Mouse (Mus musculus): ENCODE data around the gene Ipo9. TPM values are rescaled to one million over a fixed set of nuclear protein-coding genes. Genes with fewer than 3 reads are reported as not detected.

The Ipo9 gene
- polyA plus RNA-seq, 1 experiment from 2014 or later: 154 TPM

DNA sequence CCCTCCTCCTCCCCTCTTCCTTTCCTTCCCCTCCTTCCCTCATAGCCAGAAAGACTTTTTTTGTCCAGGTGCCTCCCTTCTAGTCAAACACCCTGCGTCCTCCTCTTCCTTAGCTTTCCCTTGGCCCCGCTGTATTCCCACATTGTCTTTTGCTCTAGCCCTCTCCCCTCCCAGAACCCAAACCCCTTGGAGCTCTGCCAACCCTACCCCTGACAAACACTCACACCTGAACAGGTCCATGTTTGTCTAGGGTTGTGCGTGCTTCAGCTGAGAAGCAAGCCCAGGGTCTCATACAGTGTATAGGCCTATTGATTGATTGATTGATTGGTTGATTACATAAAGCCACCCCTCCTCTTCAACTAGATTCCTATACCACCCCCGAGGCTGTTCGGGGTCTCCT, 60.9 kb downstream of the Ipo9 start:
- Histone ChIP-seq H3K4me2 (replicated peaks; ENCODE audit: low read depth, low read length) (no peak overlapping the region), H3K36me3 (ENCODE audit: control insufficient read depth, insufficient read depth, low read length) (no peaks in the 10 kb centered on the region), H3K27ac (ENCODE audit: low read length) (no peak overlapping the region), H3K9ac (replicated peaks; ENCODE audit: low read depth, low read length) (no peak overlapping the region), H3K9me3 (ENCODE audit: control insufficient read depth, low read depth, low read length) (no peaks in the 10 kb centered on the region), H3K27me3 (ENCODE audit: control insufficient read depth, insufficient read depth, low read length) (no peaks in the 10 kb centered on the region), H3K4me1 (ENCODE audit: control insufficient read depth, insufficient read depth, low read length) (peaks cover 16% of the 10 kb centered on the region; the same call in 1 of the 2 replicates), H3K4me3 (ENCODE audit: low read depth, low read length) (no peak overlapping the region)
- no peak for ATAC-seq (ENCODE audit: insufficient number of reproducible peaks, insufficient read depth, low FRiP score, low read depth)
- 61% methylated on average over 5 of the region's 5 CpGs for WGBS

DNA sequence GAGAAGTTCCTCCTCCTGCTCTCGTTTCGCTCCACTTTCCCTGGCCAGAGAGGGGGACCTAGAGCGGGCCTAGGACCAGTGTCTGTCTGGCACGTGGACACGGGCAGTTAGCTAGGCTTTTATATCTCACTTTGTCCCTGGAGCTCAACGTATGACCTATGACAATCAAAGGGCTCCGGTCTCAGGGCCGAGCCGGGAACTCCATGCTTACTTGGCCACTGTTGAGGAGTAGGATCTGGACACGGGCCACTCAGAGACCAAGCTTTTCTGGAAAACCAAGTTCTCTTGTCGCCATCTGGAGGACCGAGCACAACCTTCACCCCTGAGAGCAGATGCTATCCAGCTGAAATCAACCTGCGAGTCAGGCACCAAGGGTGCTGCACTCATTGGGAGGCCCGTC, 61.3 kb downstream of the Ipo9 start:
- Histone ChIP-seq H3K4me1 (ENCODE audit: control insufficient read depth, insufficient read depth, low read length) (peaks cover 14% of the 10 kb centered on the region; the same call in 1 of the 2 replicates), H3K9me3 (ENCODE audit: control insufficient read depth, low read depth, low read length) (no peaks in the 10 kb centered on the region), H3K9ac (replicated peaks; ENCODE audit: low read depth, low read length) (0 out of 2 replicates have a peak overlapping the region, but pooled peaks have one; percentile 2), H3K4me3 (ENCODE audit: low read depth, low read length) (peak overlapping the region; percentile 31; the same call in 1 of the 2 replicates), H3K36me3 (ENCODE audit: control insufficient read depth, insufficient read depth, low read length) (no peaks in the 10 kb centered on the region), H3K4me2 (replicated peaks; ENCODE audit: low read depth, low read length) (peak overlapping the region; percentile 76), H3K27me3 (ENCODE audit: control insufficient read depth, insufficient read depth, low read length) (no peaks in the 10 kb centered on the region), H3K27ac (ENCODE audit: low read length) (no peak overlapping the region)
- WGBS: 11% methylated on average over 14 of the region's 14 CpGs
- ATAC-seq (ENCODE audit: insufficient number of reproducible peaks, insufficient read depth, low FRiP score, low read depth): peak; percentile 57; the same call in 1 of the 2 replicates

DNA sequence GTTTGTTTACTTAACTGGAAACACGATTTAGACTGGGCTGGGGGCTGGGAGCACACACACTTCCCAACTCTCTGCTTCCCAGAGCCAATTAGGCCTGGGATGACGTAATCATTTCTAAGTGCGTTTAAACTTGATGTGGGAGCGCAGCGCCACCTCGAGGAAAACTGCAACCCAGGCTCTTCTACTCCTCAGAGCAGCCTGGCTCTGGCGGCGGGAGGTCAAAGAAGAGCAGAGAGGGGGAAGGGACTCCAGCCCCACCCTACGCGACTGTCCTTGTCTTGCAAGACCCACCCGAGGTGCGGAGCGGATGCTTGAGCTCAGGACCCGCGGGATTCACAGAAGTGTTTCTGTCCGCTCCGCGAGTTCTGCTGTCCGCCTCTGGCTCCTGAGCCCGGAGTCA, 62.1 kb downstream of the Ipo9 start:
- Histone ChIP-seq H3K27ac (ENCODE audit: low read length) (no peak overlapping the region), H3K4me1 (ENCODE audit: control insufficient read depth, insufficient read depth, low read length) (0 out of 2 replicates have a peak, but pooled peaks cover 12% of the 10 kb centered on the region), H3K4me2 (replicated peaks; ENCODE audit: low read depth, low read length) (peak overlapping the region; percentile 76), H3K36me3 (ENCODE audit: control insufficient read depth, insufficient read depth, low read length) (no peaks in the 10 kb centered on the region), H3K27me3 (ENCODE audit: control insufficient read depth, insufficient read depth, low read length) (no peaks in the 10 kb centered on the region), H3K9me3 (ENCODE audit: control insufficient read depth, low read depth, low read length) (no peaks in the 10 kb centered on the region), H3K9ac (replicated peaks; ENCODE audit: low read depth, low read length) (0 out of 2 replicates have a peak overlapping the region, but pooled peaks have one; percentile 2), H3K4me3 (ENCODE audit: low read depth, low read length) (peak overlapping the region; percentile 31)
- ATAC-seq (ENCODE audit: insufficient number of reproducible peaks, insufficient read depth, low FRiP score, low read depth): peak; percentile 60
- WGBS: under 1% methylated on average over 20 of the region's 20 CpGs

DNA sequence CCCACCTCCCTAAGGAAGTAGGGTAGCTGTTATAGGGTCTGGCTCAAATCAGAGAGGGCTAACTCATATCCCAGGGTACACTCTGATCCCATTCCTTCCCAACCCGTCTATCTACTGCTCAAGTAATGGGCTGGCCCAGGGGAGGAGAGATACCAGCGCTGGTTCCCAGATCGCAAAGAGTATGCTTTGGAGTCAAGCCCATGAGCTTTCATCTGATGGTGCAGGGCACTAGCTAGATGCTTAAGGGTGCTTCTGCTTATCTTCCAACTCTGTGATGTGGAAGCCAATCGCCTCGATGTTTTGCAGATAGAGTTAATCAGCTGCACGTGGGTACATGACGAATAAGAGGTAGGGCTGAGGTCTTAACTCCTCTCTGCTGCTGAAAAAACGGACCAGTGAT, 62.7 kb downstream of the Ipo9 start:
- no peak overlapping the region for H3K4me3 ChIP-seq (ENCODE audit: low read depth, low read length)
- no peak for ATAC-seq (ENCODE audit: insufficient number of reproducible peaks, insufficient read depth, low FRiP score, low read depth)
- H3K36me3 ChIP-seq (ENCODE audit: control insufficient read depth, insufficient read depth, low read length): no peaks in the 10 kb centered on the region
- H3K27ac ChIP-seq (ENCODE audit: low read length): no peak overlapping the region
- H3K9ac ChIP-seq (replicated peaks; ENCODE audit: low read depth, low read length): no peak overlapping the region
- 67% methylated on average over 8 of the region's 8 CpGs for WGBS
- no peak overlapping the region for H3K4me2 ChIP-seq (replicated peaks; ENCODE audit: low read depth, low read length)
- no peaks in the 10 kb centered on the region for H3K9me3 ChIP-seq (ENCODE audit: control insufficient read depth, low read depth, low read length)
- H3K27me3 ChIP-seq (ENCODE audit: control insufficient read depth, insufficient read depth, low read length): no peaks in the 10 kb centered on the region
- H3K4me1 ChIP-seq (ENCODE audit: control insufficient read depth, insufficient read depth, low read length): 0 out of 2 replicates have a peak, but pooled peaks cover 8% of the 10 kb centered on the region

DNA sequence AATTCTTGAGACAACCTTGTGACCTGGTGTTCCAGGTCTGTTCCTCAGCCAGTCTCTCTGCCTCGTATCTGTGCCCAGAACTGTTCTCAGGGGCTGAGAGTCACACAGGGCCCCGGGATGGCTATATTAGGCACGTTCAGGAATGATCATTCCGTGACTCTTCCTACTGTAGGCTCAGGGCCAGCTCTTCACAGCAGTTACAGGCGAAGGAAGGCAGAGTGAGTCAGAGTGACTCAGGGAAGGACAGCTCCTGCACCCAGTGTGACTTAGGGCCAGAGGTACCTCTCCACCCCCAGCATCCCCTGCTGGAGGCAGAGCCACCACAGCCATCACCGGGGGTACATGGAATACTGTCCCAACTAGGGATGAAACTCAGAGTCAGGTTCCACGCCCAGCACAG, 63.3 kb downstream of the Ipo9 start:
- no peaks in the 10 kb centered on the region for H3K36me3 ChIP-seq (ENCODE audit: control insufficient read depth, insufficient read depth, low read length)
- H3K9me3 ChIP-seq (ENCODE audit: control insufficient read depth, low read depth, low read length): no peaks in the 10 kb centered on the region
- no peak for ATAC-seq (ENCODE audit: insufficient number of reproducible peaks, insufficient read depth, low FRiP score, low read depth)
- H3K4me3 ChIP-seq (ENCODE audit: low read depth, low read length): no peak overlapping the region
- H3K4me1 ChIP-seq (ENCODE audit: control insufficient read depth, insufficient read depth, low read length): 0 out of 2 replicates have a peak, but pooled peaks cover 4% of the 10 kb centered on the region
- no peaks in the 10 kb centered on the region for H3K27me3 ChIP-seq (ENCODE audit: control insufficient read depth, insufficient read depth, low read length)
- 72% methylated on average over 7 of the region's 7 CpGs for WGBS
- no peak overlapping the region for H3K4me2 ChIP-seq (replicated peaks; ENCODE audit: low read depth, low read length)
- no peak overlapping the region for H3K9ac ChIP-seq (replicated peaks; ENCODE audit: low read depth, low read length)
- no peak overlapping the region for H3K27ac ChIP-seq (ENCODE audit: low read length)

DNA sequence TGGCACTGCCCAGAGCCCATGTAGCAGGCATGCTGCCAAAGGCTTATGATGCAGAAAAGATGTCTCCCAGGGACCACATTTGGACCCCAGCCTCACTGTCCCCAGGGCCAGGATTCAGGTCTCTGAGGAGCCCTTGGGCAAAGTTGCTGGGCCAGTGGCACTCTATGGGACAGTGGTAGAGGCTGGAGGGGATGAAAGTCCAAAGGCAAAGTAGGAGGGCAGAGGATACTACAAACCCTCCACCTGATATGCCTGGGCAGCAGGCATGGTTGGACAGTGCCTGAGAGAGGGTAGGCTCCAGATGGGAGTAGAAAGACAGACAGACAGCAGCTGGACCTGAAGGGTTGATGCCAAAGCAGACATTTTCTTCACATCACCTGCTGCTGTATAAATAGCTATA, 63.9 kb downstream of the Ipo9 start:
- Histone ChIP-seq H3K27ac (ENCODE audit: low read length) (no peak overlapping the region), H3K9ac (replicated peaks; ENCODE audit: low read depth, low read length) (no peak overlapping the region), H3K4me3 (ENCODE audit: low read depth, low read length) (no peak overlapping the region), H3K9me3 (ENCODE audit: control insufficient read depth, low read depth, low read length) (no peaks in the 10 kb centered on the region), H3K36me3 (ENCODE audit: control insufficient read depth, insufficient read depth, low read length) (no peaks in the 10 kb centered on the region), H3K4me2 (replicated peaks; ENCODE audit: low read depth, low read length) (no peak overlapping the region), H3K27me3 (ENCODE audit: control insufficient read depth, insufficient read depth, low read length) (no peaks in the 10 kb centered on the region), H3K4me1 (ENCODE audit: control insufficient read depth, insufficient read depth, low read length) (0 out of 2 replicates have a peak, but pooled peaks cover 4% of the 10 kb centered on the region)
- ATAC-seq (ENCODE audit: insufficient number of reproducible peaks, insufficient read depth, low FRiP score, low read depth): no peak

DNA sequence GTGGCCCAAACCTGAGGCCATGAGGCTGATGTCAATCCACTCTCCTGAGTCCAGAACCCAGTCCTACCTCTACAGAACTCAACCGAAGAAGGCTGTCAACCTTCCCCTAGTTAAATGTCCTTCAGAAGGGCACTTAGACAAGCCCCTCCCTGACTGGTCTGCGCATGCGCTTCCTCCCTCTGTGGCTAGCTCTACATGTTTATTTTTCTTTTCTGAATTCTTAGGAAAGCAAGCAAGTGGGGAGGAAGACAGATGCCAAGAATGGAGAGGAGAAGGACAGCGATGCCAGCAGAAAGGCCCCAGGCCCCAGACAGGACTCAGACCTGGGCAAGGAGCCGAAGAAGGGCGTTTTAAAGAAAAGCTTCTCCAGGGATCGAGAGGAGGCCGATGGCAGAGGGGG, 66.9 kb downstream of the Ipo9 start:
- no peaks in the 10 kb centered on the region for H3K4me1 ChIP-seq (ENCODE audit: control insufficient read depth, insufficient read depth, low read length)
- no peak overlapping the region for H3K4me2 ChIP-seq (replicated peaks; ENCODE audit: low read depth, low read length)
- no peaks in the 10 kb centered on the region for H3K36me3 ChIP-seq (ENCODE audit: control insufficient read depth, insufficient read depth, low read length)
- no peak overlapping the region for H3K27ac ChIP-seq (ENCODE audit: low read length)
- H3K4me3 ChIP-seq (ENCODE audit: low read depth, low read length): no peak overlapping the region
- no peak for ATAC-seq (ENCODE audit: insufficient number of reproducible peaks, insufficient read depth, low FRiP score, low read depth)
- no peaks in the 10 kb centered on the region for H3K9me3 ChIP-seq (ENCODE audit: control insufficient read depth, low read depth, low read length)
- no peaks in the 10 kb centered on the region for H3K27me3 ChIP-seq (ENCODE audit: control insufficient read depth, insufficient read depth, low read length)
- WGBS: 74% methylated on average over 8 of the region's 8 CpGs
- H3K9ac ChIP-seq (replicated peaks; ENCODE audit: low read depth, low read length): no peak overlapping the region

DNA sequence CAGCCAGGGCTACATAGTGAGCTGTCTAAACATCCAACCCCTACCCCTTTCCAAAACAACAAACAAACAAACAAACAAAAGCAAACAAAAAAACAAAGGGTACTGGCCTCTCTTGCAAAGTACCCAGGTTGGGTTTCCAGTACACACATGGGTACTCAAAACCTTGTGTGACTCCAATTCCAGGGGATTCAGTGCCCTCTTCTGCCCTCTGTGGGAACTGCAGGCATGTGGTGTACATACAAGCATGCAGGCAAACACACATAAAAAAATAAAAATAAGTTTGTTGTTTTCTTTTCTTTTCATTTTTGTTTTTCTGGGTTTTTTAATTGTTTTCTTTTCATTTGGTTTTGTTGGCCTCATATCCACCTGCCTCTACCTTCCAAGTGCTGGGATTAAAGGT, 68.2 kb downstream of the Ipo9 start:
- Histone ChIP-seq H3K4me2 (replicated peaks; ENCODE audit: low read depth, low read length) (no peak overlapping the region), H3K4me3 (ENCODE audit: low read depth, low read length) (no peak overlapping the region), H3K27me3 (ENCODE audit: control insufficient read depth, insufficient read depth, low read length) (no peaks in the 10 kb centered on the region), H3K9ac (replicated peaks; ENCODE audit: low read depth, low read length) (no peak overlapping the region), H3K9me3 (ENCODE audit: control insufficient read depth, low read depth, low read length) (no peaks in the 10 kb centered on the region), H3K4me1 (ENCODE audit: control insufficient read depth, insufficient read depth, low read length) (no peaks in the 10 kb centered on the region), H3K27ac (ENCODE audit: low read length) (no peak overlapping the region), H3K36me3 (ENCODE audit: control insufficient read depth, insufficient read depth, low read length) (no peaks in the 10 kb centered on the region)
- no peak for ATAC-seq (ENCODE audit: insufficient number of reproducible peaks, insufficient read depth, low FRiP score, low read depth)

DNA sequence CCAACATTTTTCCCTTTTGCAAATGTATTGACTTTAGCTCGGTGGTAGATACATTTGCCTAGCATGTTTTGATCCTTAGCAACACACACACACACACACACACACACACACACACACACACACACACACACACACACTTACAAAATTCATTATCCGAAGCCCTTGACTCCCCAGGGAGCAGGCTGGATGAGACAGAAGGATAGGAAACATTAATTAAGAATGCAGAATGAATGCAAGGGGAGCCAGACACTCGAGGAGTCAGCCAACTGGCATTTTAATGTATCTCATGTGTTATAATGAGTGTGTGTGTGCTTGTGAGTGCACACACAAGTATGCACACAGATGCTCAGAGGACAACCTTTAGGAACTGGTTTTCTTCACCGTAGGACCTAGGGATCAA, 68.8 kb downstream of the Ipo9 start:
- Histone ChIP-seq H3K27me3 (ENCODE audit: control insufficient read depth, insufficient read depth, low read length) (no peaks in the 10 kb centered on the region), H3K4me2 (replicated peaks; ENCODE audit: low read depth, low read length) (no peak overlapping the region), H3K9ac (replicated peaks; ENCODE audit: low read depth, low read length) (no peak overlapping the region), H3K36me3 (ENCODE audit: control insufficient read depth, insufficient read depth, low read length) (no peaks in the 10 kb centered on the region), H3K27ac (ENCODE audit: low read length) (no peak overlapping the region), H3K9me3 (ENCODE audit: control insufficient read depth, low read depth, low read length) (no peaks in the 10 kb centered on the region), H3K4me1 (ENCODE audit: control insufficient read depth, insufficient read depth, low read length) (no peaks in the 10 kb centered on the region), H3K4me3 (ENCODE audit: low read depth, low read length) (no peak overlapping the region)
- ATAC-seq (ENCODE audit: insufficient number of reproducible peaks, insufficient read depth, low FRiP score, low read depth): no peak
- 86% methylated on average over 4 of the region's 4 CpGs for WGBS

Measured in stomach, embryonic 14.5 days (tissue).